In genomic region chr8:104533971-104534778, GRCm38 (mm10) we compare ENCODE assay signal across 8 mouse cellular contexts. TPM values are rescaled to one million over a fixed set of nuclear protein-coding genes. Genes with fewer than 3 reads are reported as not detected.
DNase-seq lines count a peak whose midpoint lies in the region; ATAC-seq and TF ChIP-seq lines count a peak whose summit lies in the region.

Gene Nae1 (minus strand): TSS chr8:104534637.
Gene Car7 (plus strand): TSS chr8:104534689.

- CTCF ChIA-PET in Patski (lab: Charles Lee) = interaction anchor here (0.9 to 1.4 kb wide), 7 partner anchors 9 to 191 kb away, joined by 3 to 8 read pairs (median 4); no protein-coding TSS in a partner anchor

- POLR2A ChIA-PET in Patski (lab: Charles Lee) = interaction anchor here (1.0 to 1.2 kb wide), 2 partner anchors 17 to 20 kb away, joined by 3 read pairs; no protein-coding TSS in a partner anchor

- TF ChIP-seq CTCF in Patski (IDR thresholded peaks at IDR 0.05) = peak; percentile 100

- peak within 1 kb of the TSS; percentile 89 for H3K4me3 ChIP-seq in hindbrain, embryonic 13.5 days

- 0% methylated on average over 70 of the region's 70 CpGs for WGBS in hindbrain, embryonic 13.5 days

- no peaks in the 10 kb centered on the region for H3K9me3 ChIP-seq in hindbrain, embryonic 13.5 days

- peaks cover 25% of the 10 kb centered on the region for H3K4me1 ChIP-seq in hindbrain, embryonic 13.5 days (replicated peaks)

- ATAC-seq in Patski = peak; percentile 89
- ATAC-seq in hindbrain, embryonic 13.5 days (ENCODE audit: low FRiP score) = peak; percentile 98

- H3K27ac ChIP-seq in hindbrain, embryonic 13.5 days = peak within 1 kb of the TSS; percentile 91

- peak within 1 kb of the TSS; percentile 68 for H3K4me2 ChIP-seq in hindbrain, embryonic 13.5 days

- in situ Hi-C loops in Patski (cut with MboI; ENCODE audit: low pct_unique_long_range_greater_than_20kb) = no loop called here

- peak within 1 kb of the TSS; percentile 94 for H3K9ac ChIP-seq in hindbrain, embryonic 13.5 days

- no peaks in the 10 kb centered on the region for H3K27me3 ChIP-seq in Patski
- peaks cover 22% of the 10 kb centered on the region for H3K27me3 ChIP-seq in hindbrain, embryonic 13.5 days

- H3K36me3 ChIP-seq in hindbrain, embryonic 13.5 days = peaks cover 12% of the 10 kb centered on the region

- DNase-seq in Patski (ENCODE audit: low read depth, low spot score) = peak; percentile 48
- peak; percentile 95 to 97 for DNase-seq in cerebellum, postnatal 14 days
- peak; percentile 86 to 88 for DNase-seq in frontal cortex, postnatal 14 days (ENCODE audit: low spot score in 2 of 2)
- peak; percentile 94 to 95 for DNase-seq in layer of hippocampus, postnatal 25 days (ENCODE audit: extremely low spot score in 1 of 2, low spot score in 1 of 2)
- peak; percentile 92 for DNase-seq in lung, postnatal 25 days (ENCODE audit: low spot score)
- DNase-seq in retina, embryonic 14.5 days (ENCODE audit: low spot score) = peak; percentile 95
- peak; percentile 96 for DNase-seq in thymus, postnatal 4 days

RNA-seq across cellular contexts. Expression of gene Nae1, which starts in this region (rescaled TPM):
- polyA plus RNA-seq in Patski (2021) = 73.2 TPM
- polyA plus RNA-seq in hindbrain, embryonic 13.5 days (2015; fragmentation: Nextera tagmentation; extraction: Ambion mirVana) = 109 and 115 TPM in 2 replicates
- total RNA-seq in layer of hippocampus, postnatal 25 days (2021) = 10 to 100 TPM; 44.3 to 46.9 TPM

RNA-seq across cellular contexts. Expression of gene Car7, which starts in this region (rescaled TPM):
- 1.2 TPM for polyA plus RNA-seq in Patski (2021)
- 2.1 and 2.8 TPM in 2 replicates for polyA plus RNA-seq in hindbrain, embryonic 13.5 days (2015; fragmentation: Nextera tagmentation; extraction: Ambion mirVana)
- 10 to 100 TPM; 14.8 to 26.6 TPM for total RNA-seq in layer of hippocampus, postnatal 25 days (2021)

Comparison
In these comparisons a context has a peak if more than half of its experiments do, and no peak if none do; other contexts are left out.
1. Peak in every context shown above with its lines: DNase-seq, ATAC-seq, H3K4me3 ChIP-seq and H3K27ac ChIP-seq.